Mouse (Mus musculus) limb, embryonic 14.5 days (tissue): ENCODE data around the gene Col9a1. TPM values are rescaled to one million over a fixed set of nuclear protein-coding genes. Genes with fewer than 3 reads are reported as not detected.

ENCODE experiments used
- ATAC-seq: fragments of 200-750 bp; cut with Nextera tagmentation; 2 replicates; pipeline ENCODE4 v1.8.0; 2017; ENCODE audit warnings: low read depth, moderate number of reproducible peaks, moderate TSS enrichment; ENCODE audit not compliant: low FRiP score
- DNase-seq: peaks from one replicate; pipeline ENCODE4 v3.0.0-alpha.2; 2015; ENCODE audit warnings: low spot score
- H3K27ac ChIP-seq: fragments of 300-500 bp; sonication (generic); replicated peaks from 2 replicates; pipeline ENCODE4 v1.5.1; 2014; ENCODE audit warnings: low read depth, mild to moderate bottlenecking, low read length, moderate library complexity, mixed read lengths
- H3K27me3 ChIP-seq: fragments of 300-500 bp; sonication (generic); 2 replicates; pipeline ENCODE4 v1.6.1; 2014; ENCODE audit warnings: low read length, mixed read lengths; ENCODE audit not compliant: control insufficient read depth, insufficient read depth
- H3K36me3 ChIP-seq: fragments of 300-500 bp; sonication (generic); 2 replicates; pipeline ENCODE4 v1.6.1; 2014; ENCODE audit warnings: mild to moderate bottlenecking, low read length, moderate library complexity, mixed read lengths; ENCODE audit not compliant: control insufficient read depth, insufficient read depth
- H3K4me1 ChIP-seq: fragments of 300-500 bp; sonication (generic); 2 replicates; pipeline ENCODE4 v1.6.1; 2014; ENCODE audit warnings: antibody characterized with exemption, low read length, mixed read lengths; ENCODE audit not compliant: control insufficient read depth, insufficient read depth
- H3K4me2 ChIP-seq: fragments of 300-500 bp; sonication (generic); replicated peaks from 2 replicates; pipeline ENCODE4 v1.6.1; 2014; ENCODE audit warnings: low read depth, mild to moderate bottlenecking, low read length, moderate library complexity; ENCODE audit not compliant: severe bottlenecking
- H3K4me3 ChIP-seq: fragments of 300-500 bp; sonication (generic); replicated peaks from 2 replicates; pipeline ENCODE4 v1.5.1; 2014; ENCODE audit warnings: low read length
- H3K9ac ChIP-seq: fragments of 300-500 bp; sonication (generic); 2 replicates; pipeline ENCODE4 v1.6.1; 2014; ENCODE audit warnings: mild to moderate bottlenecking, low read depth, low read length, moderate library complexity; ENCODE audit not compliant: severe bottlenecking
- H3K9me3 ChIP-seq: fragments of 300-500 bp; sonication (generic); 2 replicates; pipeline ENCODE4 v1.6.1; 2016; ENCODE audit warnings: low read length; ENCODE audit not compliant: control insufficient read depth
- POLR2A ChIP-seq: fragments of 200-500 bp; IDR thresholded peaks from 2 replicates; pipeline ENCODE4 v1.8.0; 2012; ENCODE audit warnings: inconsistent platforms, mild to moderate bottlenecking, moderate library complexity, borderline replicate concordance; ENCODE audit not compliant: insufficient read depth, insufficient read length; ENCODE audit errors: extremely low read depth
- WGBS: fragments of 180-500 bp; shearing (Covaris S2); extraction: QIAGEN DNeasy Blood & Tissue Kit; methylation state at CpG from one replicate; pipeline ENCODE4 v1.1.7; 2014; 5-methylcytosine and 5-hydroxymethylcytosine counted together
- polyA plus RNA-seq, 2 experiments: library from polyadenylated mRNA; depleted of rRNA in 1 of 2; stranded (reverse) in 1 of 2; unstranded in 1 of 2; fragments of >200 nt; fragmentation: Nextera tagmentation in 1 of 2; extraction: Ambion mirVana in 1 of 2; gene quantifications; 2 replicates each; pipeline versions ENCODE4 v1.2.1 to v1.2.3; 2012 to 2014

Gene Col9a1
- polyA plus RNA-seq, 2 experiments = 139 to 268 TPM

DNA sequence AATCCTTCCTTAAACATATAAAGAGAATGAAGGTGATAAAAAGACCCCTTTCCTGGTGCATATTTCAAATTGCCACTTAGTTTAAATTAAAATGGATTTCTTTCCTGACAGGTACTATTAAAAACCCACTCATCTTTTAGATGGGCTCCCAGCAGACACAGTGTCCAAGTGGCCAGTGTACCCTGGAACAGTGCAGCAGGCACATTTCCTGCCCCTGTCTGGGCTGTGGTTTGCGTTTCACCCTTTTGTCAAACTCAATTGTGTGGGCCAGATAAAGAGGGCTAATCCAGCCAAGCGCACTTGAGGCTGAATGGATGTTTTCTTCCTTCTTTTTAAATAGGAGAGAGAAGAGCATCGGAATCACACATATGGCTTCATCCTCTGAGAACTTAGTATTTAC is 89.6 kb downstream of the Col9a1 start:
- no peak for DNase-seq
- Histone ChIP-seq H3K9ac (no peak overlapping the region), H3K27me3 (no peaks in the 10 kb centered on the region), H3K4me2 (no peak overlapping the region), H3K36me3 (no peaks in the 10 kb centered on the region), H3K4me1 (no peaks in the 10 kb centered on the region), H3K4me3 (no peak overlapping the region), H3K27ac (no peak overlapping the region), H3K9me3 (no peaks in the 10 kb centered on the region)
- ATAC-seq = no peak
- 74% methylated on average over 3 of the region's 3 CpGs for WGBS
- no peak for TF ChIP-seq POLR2A

DNA sequence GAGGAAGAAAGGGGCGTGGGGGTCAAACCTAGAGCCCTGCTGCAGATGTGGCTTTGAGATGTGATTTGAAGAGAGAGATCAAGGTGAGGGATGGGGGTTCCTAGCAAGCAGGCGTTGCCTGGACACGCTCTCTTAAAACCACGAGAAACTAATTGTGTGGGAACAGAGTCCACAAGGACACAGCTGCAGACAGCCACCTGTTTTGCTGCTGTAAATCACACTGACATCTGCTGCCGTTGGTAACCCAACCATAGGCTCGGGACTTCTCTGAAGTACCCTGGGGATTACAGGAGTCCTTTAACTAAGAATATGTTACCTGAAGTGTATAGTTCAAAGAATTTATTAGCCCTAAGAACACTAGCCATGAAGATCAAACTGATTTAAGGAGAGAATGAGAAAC is 109.0 kb downstream of the Col9a1 start:
- Histone ChIP-seq H3K9ac (no peak overlapping the region), H3K27ac (no peak overlapping the region), H3K4me3 (no peak overlapping the region), H3K9me3 (no peaks in the 10 kb centered on the region), H3K4me2 (no peak overlapping the region), H3K36me3 (no peaks in the 10 kb centered on the region), H3K4me1 (peaks cover 5% of the 10 kb centered on the region; the same call in 1 of the 2 replicates), H3K27me3 (no peaks in the 10 kb centered on the region)
- DNase-seq (peak; percentile 50), ATAC-seq (peak; percentile 63)
- 5% methylated on average over 6 of the region's 6 CpGs for WGBS
- no peak for TF ChIP-seq POLR2A

DNA sequence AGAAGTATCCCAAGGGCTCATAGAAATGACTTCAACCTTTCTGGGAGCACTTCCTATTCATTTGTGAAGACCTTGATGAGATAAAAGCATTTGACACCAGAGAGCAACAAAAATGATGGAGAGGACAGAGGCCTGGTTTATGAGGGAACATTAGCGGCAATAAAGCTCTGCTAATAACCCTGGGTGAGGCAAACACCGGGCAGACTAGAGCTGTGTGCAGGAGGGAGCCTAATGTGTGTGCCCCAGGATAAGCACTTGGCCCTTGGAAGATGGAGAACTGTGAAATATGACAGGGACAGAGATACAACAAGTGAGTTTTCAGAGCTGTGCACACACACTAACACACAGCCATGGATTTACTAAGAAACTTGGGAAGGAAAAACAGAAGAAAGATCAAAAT is 115.1 kb downstream of the Col9a1 start:
- no peak overlapping the region for H3K4me3 ChIP-seq
- no peak for TF ChIP-seq POLR2A
- no peaks in the 10 kb centered on the region for H3K36me3 ChIP-seq
- ATAC-seq (no peak), DNase-seq (no peak)
- no peaks in the 10 kb centered on the region for H3K27me3 ChIP-seq
- no peaks in the 10 kb centered on the region for H3K9me3 ChIP-seq
- H3K9ac ChIP-seq = no peak overlapping the region
- no peak overlapping the region for H3K27ac ChIP-seq
- H3K4me1 ChIP-seq = no peaks in the 10 kb centered on the region
- H3K4me2 ChIP-seq = no peak overlapping the region
- WGBS = 12% methylated on average over 2 of the region's 2 CpGs

DNA sequence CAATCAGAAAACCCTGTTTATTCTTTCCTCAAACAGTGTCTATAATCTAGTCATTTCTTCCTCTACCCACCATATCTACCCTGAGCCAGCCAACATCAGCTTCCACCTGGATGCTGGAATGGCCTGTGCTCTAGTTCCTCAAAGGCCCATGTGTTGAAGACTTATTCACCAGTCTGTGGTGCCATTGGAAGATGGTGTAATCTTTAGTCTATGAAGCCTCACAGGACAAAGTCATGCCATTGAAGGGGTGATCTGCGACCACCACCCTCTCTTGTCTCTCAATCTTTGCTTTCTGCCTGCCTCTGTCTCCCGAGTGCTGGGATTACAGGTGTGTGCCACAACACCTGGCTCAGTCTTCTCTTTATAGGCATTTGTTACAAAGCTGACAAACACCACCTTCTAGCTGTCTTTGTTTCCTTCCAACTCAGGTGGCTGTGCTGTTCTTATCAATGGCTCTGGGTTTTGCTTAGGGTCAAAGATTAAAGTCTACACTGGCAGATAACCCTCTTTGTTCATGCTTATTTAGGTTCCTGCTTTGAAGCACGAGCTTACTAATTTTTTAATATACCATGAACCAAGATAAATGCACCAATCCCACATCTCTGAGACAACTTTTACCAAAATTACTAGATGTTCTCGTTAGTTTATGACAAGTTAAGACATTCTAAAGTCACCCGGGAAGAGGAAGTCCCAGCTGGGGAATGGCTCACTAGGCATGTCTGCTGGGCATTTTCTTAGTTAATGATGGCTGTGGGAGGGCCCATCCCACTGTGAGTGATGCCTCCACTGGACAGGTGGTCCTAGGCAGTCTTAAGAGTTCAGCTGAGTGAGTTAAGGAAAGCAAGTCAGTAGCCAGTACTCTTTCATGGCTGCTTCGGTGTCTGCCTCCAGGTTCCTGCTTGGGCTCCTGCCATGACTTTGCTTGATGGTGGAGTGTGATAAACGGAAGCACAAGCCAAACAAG is 117.9 kb downstream of the Col9a1 start:
- TF ChIP-seq POLR2A = no peak
- no peak overlapping the region for H3K4me3 ChIP-seq
- H3K9me3 ChIP-seq = no peaks in the 10 kb centered on the region
- no peak for DNase-seq
- no peak for ATAC-seq
- H3K27ac ChIP-seq = no peak overlapping the region
- H3K4me2 ChIP-seq = no peak overlapping the region
- no peak overlapping the region for H3K9ac ChIP-seq
- 75% methylated on average over 7 of the region's 7 CpGs for WGBS
- H3K36me3 ChIP-seq = no peaks in the 10 kb centered on the region
- H3K27me3 ChIP-seq = no peaks in the 10 kb centered on the region
- no peaks in the 10 kb centered on the region for H3K4me1 ChIP-seq

DNA sequence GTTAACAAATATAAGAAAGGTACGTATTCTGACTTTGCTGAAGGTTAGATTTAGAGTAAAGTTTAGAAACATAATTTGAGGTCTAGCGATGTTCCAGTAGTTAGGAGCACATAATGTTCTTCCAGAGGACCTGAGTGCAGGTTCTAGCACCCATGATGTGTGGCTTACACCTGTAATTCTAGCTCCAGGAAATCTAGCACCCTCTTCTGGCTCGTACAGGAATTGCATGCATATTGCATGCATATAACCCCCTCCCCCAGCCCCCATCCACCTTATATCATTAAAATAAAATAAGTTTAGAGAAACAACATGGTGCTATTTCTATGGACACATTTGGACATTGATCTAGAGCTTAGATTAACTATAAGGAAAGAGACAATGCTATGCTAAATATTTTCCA is 123.3 kb downstream of the Col9a1 start:
- H3K4me1 ChIP-seq = no peaks in the 10 kb centered on the region
- no peak overlapping the region for H3K4me3 ChIP-seq
- no peak overlapping the region for H3K27ac ChIP-seq
- 88% methylated on average over 3 of the region's 3 CpGs for WGBS
- no peak for TF ChIP-seq POLR2A
- no peak overlapping the region for H3K4me2 ChIP-seq
- no peaks in the 10 kb centered on the region for H3K36me3 ChIP-seq
- no peaks in the 10 kb centered on the region for H3K27me3 ChIP-seq
- no peaks in the 10 kb centered on the region for H3K9me3 ChIP-seq
- ATAC-seq (no peak), DNase-seq (no peak)
- H3K9ac ChIP-seq = no peak overlapping the region

Other genes starting within 250 kb of the Col9a1 start
- gene Sdhaf4, start 172.0 kb upstream of the Col9a1 start, polyA plus RNA-seq (2012; rRNA removed) = 31.0 and 44.4 TPM in 2 replicates
- gene Sdhaf4, start 172.0 kb upstream of the Col9a1 start, polyA plus RNA-seq (2014; fragmentation: Nextera tagmentation; extraction: Ambion mirVana) = 84.6 and 90.7 TPM in 2 replicates
- 50.8 and 55.1 TPM in 2 replicates for gene Fam135a, start 77.3 kb upstream of the Col9a1 start, polyA plus RNA-seq (2012; rRNA removed)
- 30.3 and 37.5 TPM in 2 replicates for gene Fam135a, start 77.3 kb upstream of the Col9a1 start, polyA plus RNA-seq (2014; fragmentation: Nextera tagmentation; extraction: Ambion mirVana)